Mouse (Mus musculus): ENCODE measurements at regions not wholly inside any gene's neighbourhood (a gene's known extent, or its start where the extent isn't known, plus 50 kb on each side); places are given as distances from the start of the nearest gene placed in this dataset.

DNA sequence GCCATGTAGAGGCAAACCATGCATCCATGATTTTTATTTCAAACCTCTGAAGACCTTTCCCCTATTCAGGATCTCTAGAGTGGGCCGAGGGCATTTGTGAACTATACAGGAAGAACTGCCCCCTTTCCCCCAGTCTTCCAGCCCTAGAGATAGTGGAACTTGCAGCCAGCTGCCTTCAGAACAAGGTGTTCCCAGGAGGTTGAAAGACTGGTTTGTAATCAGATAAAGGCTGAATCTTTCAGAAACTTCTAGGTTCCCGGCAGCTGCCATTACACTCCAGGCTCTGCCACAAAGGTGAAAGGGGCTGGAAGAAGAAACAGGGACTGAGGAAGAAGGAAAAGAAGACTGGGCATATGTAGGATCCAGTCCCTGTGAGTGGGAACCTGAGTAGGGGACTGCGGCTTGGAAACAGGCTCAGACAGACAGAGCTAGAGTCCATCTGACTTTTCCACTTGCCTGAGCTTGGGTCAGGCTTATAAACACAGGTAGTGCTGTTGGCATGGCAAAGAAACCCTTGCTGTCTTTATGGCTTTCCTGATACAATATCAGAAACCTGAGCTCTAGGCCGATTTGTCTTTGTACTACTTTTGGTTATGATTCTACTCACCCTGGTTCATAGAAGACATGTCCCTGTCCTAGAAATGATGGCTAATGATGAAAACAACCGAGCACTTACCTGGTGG is 1153.9 kb upstream of the A1bg start:
- DNase-seq = no peak

DNA sequence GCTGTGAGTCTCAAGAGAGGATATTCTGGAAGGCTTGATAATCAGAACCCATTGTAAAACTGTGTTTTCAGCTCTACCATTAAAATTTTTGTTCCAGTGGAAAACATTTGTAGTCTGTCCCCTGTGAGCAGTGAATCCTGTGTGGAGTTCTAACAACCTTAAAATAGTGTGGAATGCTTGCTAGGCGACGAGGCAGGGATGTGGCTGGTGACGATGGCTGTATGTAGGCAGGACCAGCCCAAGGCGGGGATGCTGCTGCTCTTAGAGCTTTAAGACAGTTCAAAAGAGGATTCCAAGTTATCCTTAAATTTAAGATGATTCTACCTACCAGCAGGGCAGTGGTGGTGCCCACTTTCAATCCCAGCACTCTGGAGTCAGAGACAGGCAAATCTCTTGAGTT is 1151.9 kb upstream of the A1bg start:
- DNase-seq = no peak

DNA sequence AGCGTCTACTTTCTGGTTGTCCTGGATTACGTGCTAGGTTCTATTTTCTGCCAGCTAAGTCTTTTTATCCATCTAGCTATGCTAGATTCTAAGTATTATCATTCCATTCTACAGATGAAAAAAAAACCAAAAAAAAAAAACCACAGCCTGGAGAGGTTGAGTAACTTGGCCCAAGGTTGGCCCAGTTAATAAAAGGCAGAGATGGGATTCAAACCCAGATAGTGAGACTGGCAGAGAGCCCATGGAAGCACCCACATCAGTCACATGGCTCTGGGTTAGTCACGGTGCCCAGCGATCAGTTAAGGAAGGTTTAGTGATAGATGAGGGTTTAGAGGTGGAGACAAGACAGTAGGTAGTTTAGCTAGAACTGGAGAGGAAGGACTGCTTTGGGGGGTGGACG is 1150.8 kb upstream of the A1bg start:
- no peak for DNase-seq

DNA sequence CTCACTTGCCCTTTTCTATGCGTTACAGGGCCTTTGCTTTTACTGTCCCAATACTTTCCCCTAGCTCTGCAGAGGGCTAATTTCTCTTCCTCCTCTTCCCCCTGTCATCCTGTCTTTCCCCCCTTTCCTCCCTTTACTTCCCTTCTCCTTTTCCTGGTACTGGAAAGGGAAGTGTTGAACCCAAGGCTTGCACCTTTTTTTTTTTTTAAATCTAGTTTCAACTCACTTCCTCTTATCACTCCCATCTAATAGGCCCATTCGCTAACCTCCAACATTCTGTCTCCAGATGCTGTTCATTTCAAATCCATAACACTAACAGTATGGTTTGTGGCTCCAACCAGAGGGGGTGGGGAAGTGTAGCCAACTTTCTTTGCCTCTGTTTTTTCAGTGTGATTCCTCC is 1148.5 kb upstream of the A1bg start:
- no peak for DNase-seq

DNA sequence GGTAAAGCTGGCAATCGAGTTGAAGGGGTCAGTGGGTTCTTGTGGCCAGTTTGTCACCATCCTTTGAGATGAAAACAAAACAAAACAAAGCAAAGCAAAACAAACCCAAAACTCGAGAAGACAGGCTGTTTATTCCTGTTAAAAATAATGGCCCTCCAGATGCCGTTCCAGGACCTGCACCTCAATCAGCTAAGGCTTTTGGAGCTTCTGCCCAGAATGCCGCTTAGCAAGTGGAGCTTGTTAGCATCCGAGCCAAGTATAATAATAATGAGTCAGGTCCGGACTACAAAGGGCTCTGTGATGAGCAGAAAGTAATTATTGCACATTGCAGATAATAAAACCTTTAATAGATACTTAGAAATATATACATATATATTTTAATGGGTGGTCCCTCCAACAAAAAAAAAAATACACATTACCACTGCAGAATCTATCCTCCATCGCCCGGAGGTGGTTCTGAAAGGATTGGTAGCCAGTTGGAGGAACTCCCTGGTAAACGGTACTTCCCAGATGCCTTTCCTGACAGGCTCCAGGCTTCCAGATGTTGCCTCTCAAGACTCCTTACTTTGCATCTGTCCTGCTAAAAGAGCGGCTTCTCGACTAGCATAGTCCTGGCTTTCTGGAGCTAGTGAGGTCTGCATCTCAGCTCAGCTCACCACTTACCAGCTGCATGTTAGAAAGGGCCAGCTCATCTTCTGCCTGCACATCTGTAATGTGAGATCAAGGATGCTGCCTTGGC is 1145.8 kb upstream of the A1bg start:
- no peak for DNase-seq

DNA sequence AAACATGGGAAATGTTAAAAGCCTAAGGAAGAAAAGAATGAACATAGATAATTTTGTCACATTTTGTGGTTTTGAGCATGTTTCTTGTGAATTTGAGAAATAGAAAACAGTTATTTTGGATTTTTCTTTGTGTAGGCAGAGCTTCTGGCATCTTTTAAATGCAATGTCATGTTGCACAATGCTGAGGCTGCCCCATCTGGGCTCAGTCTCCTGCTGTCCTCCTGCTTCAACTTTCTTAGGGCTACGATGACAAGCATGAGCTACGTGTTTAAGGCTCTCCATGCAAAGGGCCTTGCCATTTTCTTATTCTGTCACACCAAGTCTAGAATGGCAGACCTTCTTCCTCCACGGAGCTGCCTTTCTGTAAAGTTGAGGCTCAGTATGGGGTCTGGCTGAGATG is 1141.6 kb upstream of the A1bg start:
- no peak for DNase-seq

DNA sequence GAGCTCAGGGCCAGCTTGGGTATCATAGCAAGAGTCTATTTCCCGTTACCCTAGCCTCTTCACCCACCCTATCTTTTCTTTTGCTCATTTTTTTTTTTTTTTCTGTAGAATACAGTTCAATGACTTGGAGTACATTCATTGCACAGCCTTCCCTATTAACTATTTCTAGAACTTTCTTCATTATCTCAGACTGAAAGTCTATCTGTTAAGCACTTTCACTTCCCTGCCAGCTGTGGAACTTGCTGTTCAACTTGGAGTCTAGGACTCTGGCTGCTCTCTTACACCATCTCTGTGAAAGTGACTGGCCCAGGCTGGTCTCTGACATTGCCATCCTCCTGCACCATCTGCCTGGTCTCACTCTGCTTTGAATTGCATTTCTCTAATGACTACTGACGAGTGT is 1134.6 kb upstream of the A1bg start:
- no peak for DNase-seq

DNA sequence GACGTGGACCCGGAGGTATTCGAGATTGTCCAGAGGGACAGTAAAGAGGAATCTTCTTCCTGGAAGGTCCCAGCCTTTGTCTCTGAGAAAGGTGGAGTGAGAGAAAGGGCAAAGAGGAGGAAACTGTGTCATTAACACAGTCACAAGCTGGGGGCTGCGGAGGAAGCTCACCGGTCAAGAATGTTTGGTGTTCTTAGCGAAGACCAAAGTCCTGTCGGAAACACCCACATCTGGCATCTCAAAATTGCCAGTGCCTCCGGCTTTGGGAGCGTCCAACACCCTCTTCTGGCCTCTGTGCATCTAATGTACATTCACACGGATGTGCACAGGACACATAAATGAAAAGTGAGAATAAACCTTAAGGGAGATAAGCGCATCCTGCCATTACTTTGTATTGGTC is 1134.1 kb upstream of the A1bg start:
- no peak for DNase-seq

DNA sequence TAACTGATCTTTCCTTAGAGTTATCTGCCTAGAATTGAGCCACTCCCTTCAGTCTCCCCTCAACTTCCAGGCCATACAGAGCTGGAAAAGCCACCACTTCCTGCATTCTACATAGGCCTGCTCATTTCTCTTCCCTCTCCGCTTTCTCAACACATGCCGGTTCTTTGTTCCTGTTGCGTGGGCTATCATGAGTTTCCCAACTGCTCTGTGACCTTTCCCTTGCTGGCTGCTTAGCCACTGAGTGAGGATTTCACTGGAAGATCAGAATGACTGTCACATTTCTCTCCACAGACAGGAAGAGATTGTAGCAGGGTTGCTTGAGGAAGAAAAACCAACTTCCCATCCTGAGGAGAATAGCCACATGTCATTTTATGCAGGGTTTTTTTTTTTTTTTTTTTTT is 1133.6 kb upstream of the A1bg start:
- DNase-seq = no peak

DNA sequence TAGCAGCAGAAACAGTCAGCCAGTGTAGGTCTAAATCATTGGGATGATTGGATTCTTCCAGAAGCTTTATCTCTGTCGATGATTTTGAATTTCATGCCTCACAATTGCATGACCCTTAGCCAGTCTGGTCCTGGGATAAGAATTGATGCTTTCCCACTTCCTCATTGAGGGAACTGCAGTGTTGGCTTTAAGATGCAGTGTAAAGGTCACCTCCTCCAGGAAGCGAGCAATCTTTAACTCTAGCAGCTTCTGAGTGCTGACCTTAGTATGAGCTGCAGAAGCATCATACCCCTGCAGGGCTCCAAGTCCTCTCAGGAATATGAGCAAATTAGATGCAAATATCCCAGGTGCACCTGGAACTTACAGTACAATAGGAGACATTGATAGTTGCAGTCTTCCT is 1132.2 kb upstream of the A1bg start:
- no peak for DNase-seq

DNA sequence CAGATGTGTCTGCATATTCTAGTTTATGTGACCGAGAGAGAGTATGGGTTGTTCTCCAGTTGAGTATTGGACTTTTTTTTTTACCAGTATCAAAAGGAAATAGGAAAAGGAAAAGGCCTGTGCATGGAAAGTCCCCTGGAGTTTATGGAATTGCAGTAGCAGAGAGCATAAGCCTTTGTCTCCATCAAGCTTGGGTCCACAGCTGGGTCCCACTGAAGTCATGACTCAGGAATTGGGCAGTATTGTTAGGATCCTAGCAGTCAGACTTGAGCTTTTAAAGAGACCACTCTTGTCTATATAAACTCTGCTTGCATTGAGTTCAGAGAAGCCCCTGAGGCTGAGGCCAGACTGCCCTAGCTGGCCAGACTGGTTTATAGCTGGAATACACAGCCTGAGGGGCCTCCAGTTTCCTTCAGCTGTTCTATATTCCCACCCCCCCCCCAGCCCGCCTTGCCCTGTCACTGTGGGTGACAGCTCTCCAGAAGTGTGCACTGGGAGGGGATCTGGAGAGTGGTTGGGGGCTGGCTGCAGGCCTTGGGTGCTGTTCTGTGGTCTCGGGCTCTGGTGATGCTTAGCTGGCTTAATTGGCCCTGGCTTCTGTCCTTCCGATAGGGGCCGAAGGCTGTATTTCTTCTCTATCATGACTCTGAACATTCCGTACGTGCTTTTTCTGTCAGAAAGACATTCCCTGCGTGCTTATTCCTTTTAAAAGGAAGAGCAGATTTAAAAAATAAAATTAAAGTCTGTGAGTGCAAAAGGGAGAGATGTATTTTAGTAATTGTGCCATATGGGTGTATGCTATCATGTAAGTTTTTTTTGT is 1130.8 kb upstream of the A1bg start:
- DNase-seq = no peak

DNA sequence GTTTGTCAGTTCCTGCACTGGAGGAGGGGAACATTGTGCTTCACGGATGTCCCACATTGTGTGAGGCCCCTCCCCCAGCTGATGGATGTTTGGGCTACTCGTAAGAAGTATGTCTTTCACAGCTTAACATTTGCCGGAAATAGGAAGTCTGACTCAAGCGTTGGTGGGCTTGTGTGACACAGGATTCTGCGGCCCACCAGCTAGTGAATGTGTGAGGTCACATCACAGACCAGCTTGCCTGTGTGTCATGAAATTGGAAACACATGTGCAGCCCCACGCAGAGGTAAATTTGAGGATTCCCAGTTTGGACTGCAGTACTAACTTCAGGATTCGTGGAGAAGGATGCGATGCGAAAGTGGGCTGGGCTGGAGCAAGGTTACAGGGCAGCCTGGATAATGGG is 1126.6 kb upstream of the A1bg start:
- DNase-seq = no peak

DNA sequence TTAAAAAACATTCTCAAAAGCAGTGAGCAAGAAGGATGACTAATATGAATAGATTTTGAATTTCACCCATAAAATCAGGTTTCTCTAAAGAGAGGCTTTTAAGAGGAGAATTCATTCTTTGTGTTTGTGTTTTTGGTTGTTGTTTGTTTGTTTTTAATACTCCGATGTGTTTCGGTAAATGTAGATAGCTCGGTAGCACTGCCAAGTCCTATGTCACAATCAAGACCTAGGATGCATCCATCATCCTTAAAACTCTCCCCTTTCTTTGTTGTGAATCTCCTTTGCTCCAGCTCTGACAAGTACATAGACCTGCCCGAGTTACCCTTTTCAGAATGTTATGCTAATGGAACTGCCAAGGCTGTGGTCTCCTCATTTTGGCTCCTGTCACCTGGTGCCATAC is 1126.2 kb upstream of the A1bg start:
- DNase-seq = no peak

DNA sequence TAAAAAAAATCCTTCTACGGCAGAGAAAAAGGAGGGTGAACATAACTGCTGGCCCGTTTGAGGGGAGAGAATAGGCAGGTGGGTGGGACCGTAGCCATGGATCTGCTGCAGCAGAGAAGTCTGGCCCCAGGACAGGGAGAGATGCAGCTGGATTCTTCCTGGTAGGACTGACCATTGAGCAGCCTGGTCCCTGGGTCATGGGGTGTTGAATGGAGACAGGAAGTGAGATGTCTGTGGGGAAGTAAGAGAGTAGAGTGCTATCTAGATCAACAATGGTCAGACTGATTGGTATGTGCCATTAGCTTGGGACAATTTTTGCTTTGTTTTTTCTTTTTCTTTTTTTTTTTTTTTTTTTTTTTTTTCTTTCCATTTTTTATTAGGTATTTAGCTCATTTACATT is 1123.5 kb upstream of the A1bg start:
- no peak for DNase-seq

DNA sequence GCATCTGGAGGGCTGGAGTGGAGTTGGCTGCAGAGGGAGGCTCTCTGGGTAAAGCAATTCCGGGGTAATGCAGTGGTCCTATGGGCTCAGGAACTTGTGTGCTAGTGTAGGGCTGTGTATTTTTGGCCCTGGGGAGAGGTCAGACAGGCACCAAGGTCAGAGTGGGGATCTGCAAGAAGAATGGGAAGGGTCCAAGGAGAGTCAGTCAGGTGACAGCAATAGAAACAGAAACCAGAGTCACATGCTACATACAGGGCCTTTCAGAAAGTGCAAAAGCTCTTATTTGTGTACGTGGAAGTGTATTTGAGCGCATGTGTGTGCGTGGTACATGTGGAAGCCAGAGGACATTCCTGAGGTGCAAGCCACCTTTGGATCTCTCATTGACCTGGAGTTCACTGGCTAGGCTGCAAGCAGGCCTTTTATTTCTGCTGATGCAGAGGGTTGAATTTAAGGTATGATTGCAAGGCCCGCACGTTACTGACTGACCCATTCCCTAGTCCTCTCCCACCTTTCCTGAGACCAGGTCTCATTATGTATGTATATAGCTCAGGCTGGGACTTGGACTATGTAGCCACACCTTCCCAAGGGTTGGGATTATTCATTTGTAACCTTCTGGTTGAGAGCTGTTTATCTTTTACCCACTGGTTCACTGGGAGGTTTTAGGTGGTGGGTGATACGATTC is 1122.0 kb upstream of the A1bg start:
- no peak for DNase-seq

DNA sequence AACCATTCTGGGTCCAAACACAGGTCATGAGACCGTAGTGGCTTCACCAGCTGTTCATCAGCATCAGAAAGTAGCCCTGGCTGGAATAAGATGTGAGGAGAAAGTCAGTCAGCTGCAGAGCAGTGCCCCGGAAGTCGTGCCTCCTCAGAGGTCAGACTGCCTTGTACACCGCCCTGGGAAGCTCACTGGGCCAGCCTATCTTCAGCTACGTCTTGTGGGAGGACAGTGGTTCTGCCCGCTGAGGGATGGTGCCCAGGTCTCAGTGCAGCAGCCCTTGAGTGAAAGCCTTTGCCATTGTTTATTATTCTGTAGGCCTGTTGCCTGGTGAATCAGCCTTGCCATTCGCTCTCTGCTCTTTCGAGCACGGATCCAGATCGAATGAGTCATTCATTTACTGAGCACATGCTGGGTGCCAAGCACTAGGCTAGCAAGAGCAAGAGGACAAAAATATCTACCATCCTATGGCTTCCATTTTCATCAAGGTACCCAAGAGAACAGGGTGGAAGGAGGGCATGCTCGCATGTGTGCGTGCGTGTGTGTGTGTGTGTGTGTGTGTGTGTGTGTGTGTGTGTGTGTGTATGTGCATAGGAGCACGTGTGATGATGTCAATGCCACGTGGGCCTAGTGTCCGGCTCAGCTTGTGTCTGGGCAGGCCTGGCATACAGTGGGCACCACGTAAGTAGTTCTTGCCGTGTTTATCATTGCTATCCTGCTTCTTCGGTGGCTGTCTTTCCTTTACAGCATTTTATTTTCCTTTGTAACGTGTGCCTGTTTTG is 1121.0 kb upstream of the A1bg start:
- peak; percentile 69 for DNase-seq

DNA sequence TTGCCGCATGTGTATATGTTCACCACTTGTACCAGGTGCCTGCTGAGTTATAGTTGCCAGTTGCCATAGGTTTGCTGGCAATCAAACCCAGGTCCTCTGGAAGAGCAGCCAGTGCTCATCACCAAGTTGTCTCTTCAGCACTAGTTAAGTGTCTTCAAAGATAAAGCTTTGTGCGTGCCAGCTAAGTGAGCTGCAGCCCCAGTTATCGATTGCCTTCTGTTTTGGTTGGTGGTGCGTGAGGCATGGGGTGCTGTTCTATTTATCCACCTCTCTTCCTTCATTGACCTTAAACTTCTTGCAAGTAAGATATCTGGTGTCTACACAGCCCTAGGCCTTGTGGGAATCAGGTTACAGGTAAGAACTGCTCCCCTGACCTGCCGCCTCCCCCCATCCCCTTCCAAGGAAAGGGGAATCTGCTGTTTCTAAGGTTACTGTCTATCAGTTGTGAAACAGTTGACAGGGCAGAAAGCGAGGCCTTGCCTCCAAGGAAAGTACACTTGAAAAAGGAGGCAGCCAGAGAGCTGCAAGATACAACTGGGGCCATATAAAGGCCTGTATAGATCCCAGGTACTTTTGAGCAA is 1120.2 kb upstream of the A1bg start:
- no peak for DNase-seq
